In the genomic region with DNA sequence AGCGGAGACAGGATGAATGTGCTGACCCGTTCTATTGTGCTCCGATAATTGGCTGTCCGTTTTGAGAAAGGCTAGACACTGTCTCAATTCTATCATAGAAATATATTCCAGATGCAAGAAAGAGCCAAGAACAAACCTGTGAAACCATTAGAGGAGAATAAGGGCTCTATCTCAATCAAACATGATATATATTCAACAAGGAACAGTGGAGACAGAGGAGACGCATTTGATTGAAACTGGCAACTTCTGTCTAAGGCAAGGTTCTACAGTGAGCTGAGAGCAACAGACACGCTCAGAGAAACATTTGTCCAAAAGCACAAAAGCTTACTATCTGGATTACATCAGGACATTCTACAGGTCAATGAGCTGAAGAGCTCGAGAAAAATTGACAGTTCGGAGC, we compare ENCODE assay signal across 18 mouse cellular contexts. TPM values are rescaled to one million over a fixed set of nuclear protein-coding genes. Genes with fewer than 3 reads are reported as not detected.
DNase-seq lines count a peak whose midpoint lies in the region; ATAC-seq lines count a peak whose summit lies in the region.
"Had no signal": no experiment of that assay in that cellular context is flagged by ENCODE, and none has a peak within 500 bp of the region (broad histone marks: within the 10 kb centered on the region; RNA-seq: fewer than 3 reads in every experiment).

No protein-coding gene starts in this region.

- no peak overlapping the region for H3K4me3 ChIP-seq in neural tube, embryonic 13.5 days
- no peak overlapping the region for H3K4me3 ChIP-seq in hindbrain, embryonic 11.5 days (ENCODE audit: low read depth, low read length)
- H3K4me3 ChIP-seq in midbrain, embryonic 11.5 days (ENCODE audit: low read depth, low read length): no peak overlapping the region
- H3K4me3 ChIP-seq: liver, embryonic 13.5 days; megakaryocyte, embryonic 14.5 days had no signal

- no peaks in the 10 kb centered on the region for H3K9me3 ChIP-seq in neural tube, embryonic 13.5 days
- no peaks in the 10 kb centered on the region for H3K9me3 ChIP-seq in hindbrain, embryonic 11.5 days (ENCODE audit: control insufficient read depth, low read length)
- H3K9me3 ChIP-seq in midbrain, embryonic 11.5 days (ENCODE audit: control insufficient read depth, low read length): no peaks in the 10 kb centered on the region
- H3K9me3 ChIP-seq: liver, embryonic 13.5 days; megakaryocyte, embryonic 14.5 days had no signal

- ATAC-seq in neural tube, embryonic 13.5 days (ENCODE audit: low read depth): no peak
- ATAC-seq in hindbrain, embryonic 11.5 days (ENCODE audit: low FRiP score): no peak
- ATAC-seq in midbrain, embryonic 11.5 days (ENCODE audit: low FRiP score): no peak
- no peak for ATAC-seq in monocyte, adult 5-6 weeks (replicated peaks; ENCODE audit: insufficient number of reproducible peaks, low FRiP score, low TSS enrichment, poor library complexity, severe bottlenecking)
- ATAC-seq: activated CD4-positive, CD25-positive, alpha-beta regulatory T cell, adult 4 months had no signal

- WGBS in neural tube, embryonic 13.5 days: 43% methylated on average over 8 of the region's 8 CpGs
- WGBS in hindbrain, embryonic 11.5 days: 53% methylated on average over 8 of the region's 8 CpGs
- 47% methylated on average over 8 of the region's 8 CpGs for WGBS in midbrain, embryonic 11.5 days

- no peaks in the 10 kb centered on the region for H3K27me3 ChIP-seq in neural tube, embryonic 13.5 days
- no peaks in the 10 kb centered on the region for H3K27me3 ChIP-seq in hindbrain, embryonic 11.5 days (ENCODE audit: control insufficient read depth, insufficient read depth, low read length)
- peaks cover 17% of the 10 kb centered on the region for H3K27me3 ChIP-seq in midbrain, embryonic 11.5 days (ENCODE audit: control insufficient read depth, insufficient read depth, low read length)
- H3K27me3 ChIP-seq: liver, embryonic 13.5 days had no signal

- no peak overlapping the region for H3K27ac ChIP-seq in neural tube, embryonic 13.5 days (replicated peaks)
- H3K27ac ChIP-seq in hindbrain, embryonic 11.5 days (ENCODE audit: low read depth, low read length): peak overlapping the region; percentile 68; the same call in 1 of the 2 replicates
- peak overlapping the region; percentile 57 for H3K27ac ChIP-seq in midbrain, embryonic 11.5 days (ENCODE audit: low read depth, low read length)
- H3K27ac ChIP-seq: liver, embryonic 13.5 days had no signal

- H3K36me3 ChIP-seq in neural tube, embryonic 13.5 days: 0 out of 2 replicates have a peak, but pooled peaks cover 2% of the 10 kb centered on the region
- H3K36me3 ChIP-seq in hindbrain, embryonic 11.5 days (ENCODE audit: control insufficient read depth, insufficient read depth, low read length): no peaks in the 10 kb centered on the region
- H3K36me3 ChIP-seq in midbrain, embryonic 11.5 days (ENCODE audit: control insufficient read depth, insufficient read depth, low read length): no peaks in the 10 kb centered on the region
- H3K36me3 ChIP-seq: liver, embryonic 13.5 days had no signal

- no peak overlapping the region for H3K4me2 ChIP-seq in neural tube, embryonic 13.5 days
- H3K4me2 ChIP-seq in hindbrain, embryonic 11.5 days (replicated peaks; ENCODE audit: low read depth, low read length): no peak overlapping the region
- H3K4me2 ChIP-seq in midbrain, embryonic 11.5 days: no peak overlapping the region
- H3K4me2 ChIP-seq: liver, embryonic 13.5 days had no signal

- peak overlapping the region; percentile 27; the same call in 1 of the 2 replicates for H3K9ac ChIP-seq in neural tube, embryonic 13.5 days
- H3K9ac ChIP-seq in hindbrain, embryonic 11.5 days (ENCODE audit: low read depth, low read length): no peak overlapping the region; the same call in 1 of the 2 replicates
- H3K9ac ChIP-seq in midbrain, embryonic 11.5 days (ENCODE audit: low read length): no peak overlapping the region
- H3K9ac ChIP-seq: liver, embryonic 13.5 days had no signal

- peaks cover 77% of the 10 kb centered on the region for H3K4me1 ChIP-seq in neural tube, embryonic 13.5 days (replicated peaks)
- peaks cover 17% of the 10 kb centered on the region for H3K4me1 ChIP-seq in hindbrain, embryonic 11.5 days (replicated peaks; ENCODE audit: control insufficient read depth, insufficient read depth, low read length)
- peaks cover 45% of the 10 kb centered on the region for H3K4me1 ChIP-seq in midbrain, embryonic 11.5 days (ENCODE audit: control insufficient read depth, insufficient read depth, low read length)

- DNase-seq in neural tube, embryonic 10.5 days (ENCODE audit: extremely low spot score, low spot score): no peak
- no peak for DNase-seq in hindbrain, embryonic 11.5 days (ENCODE audit: low spot score)
- DNase-seq in midbrain, embryonic 11.5 days (ENCODE audit: low spot score, missing footprints): no peak
- DNase-seq in adrenal gland, postnatal 10 days: no peak
- no peak for DNase-seq in ovary, postnatal 14 days (ENCODE audit: low spot score)
- no peak for DNase-seq in lung, postnatal 25 days (ENCODE audit: low spot score)
- DNase-seq: cerebellum, postnatal 36 days; kidney, adult 2 months; kidney, postnatal 4 days; layer of hippocampus, postnatal 36 days; liver, embryonic 13.5 days; thymus, postnatal 4 days had no signal

RNA-seq across cellular contexts. Expression of a gene that starts 18.2 kb away (rescaled TPM):
- 4,054 and 4,218 TPM in 2 replicates for polyA plus RNA-seq in neural tube, embryonic 13.5 days (2015; fragmentation: Nextera tagmentation; extraction: Ambion mirVana)
- 1,515 and 1,745 TPM in 2 replicates for polyA plus RNA-seq in hindbrain, embryonic 11.5 days (2014; fragmentation: Nextera tagmentation; extraction: Ambion mirVana)
- polyA plus RNA-seq in midbrain, embryonic 11.5 days (2014; fragmentation: Nextera tagmentation; extraction: Ambion mirVana): 1,391 and 1,438 TPM in 2 replicates
- total RNA-seq in monocyte, adult 5-6 weeks (2017): 0.85 to 2.6 TPM in 2 of 3 replicates, not detected in the other
- 100 to 1,000 TPM; 184 to 187 TPM for total RNA-seq in adrenal gland, postnatal 10 days (2021)
- total RNA-seq: granulocyte monocyte progenitor cell, adult 5-6 weeks; hematopoietic stem cell, adult 5-6 weeks had no signal

RNA-seq across cellular contexts. Expression of a gene that starts 29.4 kb away (rescaled TPM):
- 165 TPM in 2 replicates for polyA plus RNA-seq in neural tube, embryonic 13.5 days (2015; fragmentation: Nextera tagmentation; extraction: Ambion mirVana)
- 117 and 118 TPM in 2 replicates for polyA plus RNA-seq in hindbrain, embryonic 11.5 days (2014; fragmentation: Nextera tagmentation; extraction: Ambion mirVana)
- 110 and 117 TPM in 2 replicates for polyA plus RNA-seq in midbrain, embryonic 11.5 days (2014; fragmentation: Nextera tagmentation; extraction: Ambion mirVana)
- total RNA-seq in monocyte, adult 5-6 weeks (2017): 8.2 to 31.0 TPM (median 23.0 TPM) in 3 replicates
- total RNA-seq in adrenal gland, postnatal 10 days (2021): 10 to 100 TPM; 79.7 to 99.3 TPM
